Mouse (Mus musculus): Measurements from ENCODE around the gene 1700001F09Rik.
"Not testable (repeated sequence)": the region's sequence is repeated elsewhere in the genome, so short reads cannot be mapped to it uniquely, and the experiment has no call there.

DNA sequence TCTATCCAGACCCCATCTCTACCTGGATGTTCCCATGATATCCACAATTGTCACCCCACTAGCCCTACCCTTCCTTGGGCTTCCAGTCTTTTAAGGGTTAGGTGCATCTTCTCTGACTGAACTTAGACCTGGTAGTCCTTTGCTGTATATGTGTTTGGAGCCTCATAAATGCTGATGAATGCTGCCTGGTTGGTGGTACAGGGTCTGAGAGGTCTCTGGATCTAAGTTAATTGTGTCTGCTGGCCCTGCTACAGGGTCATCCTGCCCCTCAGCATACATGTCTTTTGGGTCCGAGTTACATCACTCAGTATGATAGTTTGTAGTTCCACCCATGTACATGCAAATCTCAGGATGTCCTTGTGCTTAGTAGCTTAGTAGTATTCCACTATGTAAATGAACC is 11.6 kb upstream of the 1700001F09Rik start:
- not testable (repeated sequence) for TF ChIP-seq CTCF (IDR thresholded peaks at IDR 0.05); POLR2A (IDR thresholded peaks at IDR 0.05; ENCODE audit: insufficient read depth, low read depth, low read length)
